Mouse (Mus musculus) stomach, postnatal 0 days (tissue): ENCODE data around the gene Alox12b. TPM values are rescaled to one million over a fixed set of nuclear protein-coding genes. Genes with fewer than 3 reads are reported as not detected.

Experiments
- ATAC-seq: fragments of 200-750 bp; cut with Nextera tagmentation; 2 replicates; pipeline ENCODE4 v1.8.0; 2017; ENCODE audit not compliant: low FRiP score, low TSS enrichment
- DNase-seq: peaks from one replicate; pipeline ENCODE4 v3.0.0-alpha.2; 2016; ENCODE audit warnings: low spot score
- H3K27ac ChIP-seq: fragments of 300-500 bp; sonication (generic); replicated peaks from 2 replicates; pipeline ENCODE4 v1.5.1; 2014; ENCODE audit warnings: mild to moderate bottlenecking, control low read depth
- H3K27me3 ChIP-seq: fragments of 300-500 bp; sonication (generic); 2 replicates; pipeline ENCODE4 v1.6.1; 2014; ENCODE audit warnings: low read length; ENCODE audit not compliant: control insufficient read depth, insufficient read depth
- H3K36me3 ChIP-seq: fragments of 300-500 bp; sonication (generic); 2 replicates; pipeline ENCODE4 v1.6.1; 2014; ENCODE audit warnings: low read length, mixed read lengths; ENCODE audit not compliant: control insufficient read depth, insufficient read depth
- H3K4me1 ChIP-seq: fragments of 300-500 bp; sonication (generic); replicated peaks from 2 replicates; pipeline ENCODE4 v1.6.1; 2014; ENCODE audit warnings: antibody characterized with exemption; ENCODE audit not compliant: control insufficient read depth, insufficient read depth
- H3K4me2 ChIP-seq: fragments of 300-500 bp; sonication (generic); replicated peaks from 2 replicates; pipeline ENCODE4 v1.6.1; 2014; ENCODE audit warnings: low read depth, mild to moderate bottlenecking, control low read depth, moderate library complexity
- H3K4me3 ChIP-seq: fragments of 300-500 bp; sonication (generic); 2 replicates; pipeline ENCODE4 v1.5.1; 2014; ENCODE audit warnings: low read depth, low read length, control low read depth
- H3K9ac ChIP-seq: fragments of 300-500 bp; sonication (generic); 2 replicates; pipeline ENCODE4 v1.6.1; 2014; ENCODE audit warnings: mild to moderate bottlenecking, low read length, control low read depth, mixed read lengths
- H3K9me3 ChIP-seq: fragments of 300-500 bp; sonication (generic); 2 replicates; pipeline ENCODE4 v1.6.1; 2016; ENCODE audit warnings: low read length; ENCODE audit not compliant: control insufficient read depth
- CTCF ChIP-seq: IDR thresholded peaks from 2 replicates; pipeline ENCODE4 v1.5.1; 2016; ENCODE audit warnings: antibody characterized with exemption, low read depth, mild to moderate bottlenecking, moderate library complexity
- EP300 ChIP-seq: optimal IDR thresholded peaks from 2 replicates; pipeline ENCODE3; 2016; ENCODE audit warnings: antibody characterized with exemption
- WGBS: fragments of 180-500 bp; shearing (Covaris S2); extraction: QIAGEN DNeasy Blood & Tissue Kit; methylation state at CpG from one replicate; pipeline ENCODE4 v1.1.7; 2014; 5-methylcytosine and 5-hydroxymethylcytosine counted together
- polyA plus RNA-seq: library from polyadenylated mRNA; unstranded; fragments of >200 nt; fragmentation: Nextera tagmentation; extraction: Ambion mirVana; gene quantifications from 2 replicates; pipeline ENCODE4 v1.2.1, GENCODE M21; 2015

The Alox12b gene
- polyA plus RNA-seq, 1 experiment from 2014 or later = 80.5 TPM

DNA sequence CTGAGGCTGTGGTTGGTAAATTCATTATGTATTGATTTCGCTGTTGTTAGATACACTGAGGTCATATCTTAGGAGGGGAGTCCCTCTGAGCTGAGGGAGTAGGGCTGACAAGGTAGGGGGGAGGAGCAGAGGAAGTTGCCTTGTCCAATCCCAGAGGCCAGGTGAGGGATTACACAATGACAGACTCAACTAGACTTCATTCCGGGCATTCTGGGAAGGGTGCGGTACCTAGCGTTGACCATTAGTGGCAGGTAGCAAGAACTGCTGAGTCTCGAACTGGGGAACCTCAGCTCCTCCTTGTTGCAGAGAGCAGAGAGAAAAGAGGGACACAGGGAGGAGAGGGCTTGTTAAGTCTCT is 23.2 kb upstream of the Alox12b start:
- ATAC-seq = peak; percentile 64

DNA sequence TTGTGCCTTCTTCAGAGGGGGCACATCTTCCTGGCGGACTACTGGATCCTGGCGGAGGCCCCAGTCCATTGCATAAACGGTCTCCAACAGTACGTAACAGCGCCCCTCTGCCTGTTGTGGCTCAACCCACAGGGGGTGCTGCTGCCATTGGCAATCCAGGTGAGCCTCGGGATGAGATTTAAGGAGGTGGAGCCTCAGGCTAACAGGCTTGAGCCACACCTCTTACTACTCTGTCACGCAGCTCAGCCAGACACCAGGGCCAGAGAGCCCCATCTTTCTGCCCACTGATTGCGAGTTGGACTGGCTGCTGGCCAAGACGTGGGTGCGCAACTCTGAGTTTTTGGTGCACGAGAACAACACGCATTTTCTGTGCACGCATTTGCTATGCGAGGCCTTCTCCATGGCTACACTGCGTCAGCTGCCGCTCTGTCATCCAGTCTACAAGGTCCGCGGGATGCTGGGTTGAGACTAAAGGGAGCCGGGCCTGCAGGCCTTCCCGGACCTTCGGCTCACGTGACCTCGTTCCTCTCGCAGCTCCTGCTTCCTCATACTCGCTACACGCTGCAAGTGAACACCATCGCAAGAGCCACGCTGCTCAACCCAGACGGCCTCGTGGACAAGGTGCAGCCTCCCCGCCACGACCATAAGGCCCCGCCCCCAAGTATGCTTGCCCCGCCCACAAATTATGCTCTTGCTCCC is 22.7 kb upstream of the Alox12b start:
- H3K4me1 ChIP-seq = peaks cover 4% of the 10 kb centered on the region; the same call in 1 of the 2 replicates
- peak overlapping the region; percentile 48 for H3K9ac ChIP-seq
- peak overlapping the region; percentile 45 for H3K4me3 ChIP-seq
- H3K27ac ChIP-seq = peak overlapping the region; percentile 63
- TF ChIP-seq CTCF (peak; percentile 77), EP300 (no peak)
- DNase-seq (peak; percentile 72), ATAC-seq (peak; percentile 82)
- H3K27me3 ChIP-seq = no peaks in the 10 kb centered on the region
- H3K4me2 ChIP-seq = peak overlapping the region; percentile 70
- WGBS = 3% methylated on average over 34 of the region's 34 CpGs
- H3K9me3 ChIP-seq = no peaks in the 10 kb centered on the region
- H3K36me3 ChIP-seq = no peaks in the 10 kb centered on the region

More for the DNA sequence above, 23.2 kb upstream of the Alox12b start:
- H3K4me1 ChIP-seq = peaks cover 4% of the 10 kb centered on the region; the same call in 1 of the 2 replicates
- DNase-seq = peak; percentile 58
- no peaks in the 10 kb centered on the region for H3K36me3 ChIP-seq
- H3K27ac ChIP-seq = peak overlapping the region; percentile 63; the same call in 1 of the 2 replicates
- no peak for TF ChIP-seq EP300
- TF ChIP-seq CTCF = no peak
- 31% methylated on average over 5 of the region's 5 CpGs for whole genome bisulfite sequencing
- H3K4me2 ChIP-seq = peak overlapping the region; percentile 70; the same call in 1 of the 2 replicates
- no peaks in the 10 kb centered on the region for H3K27me3 ChIP-seq
- H3K9ac ChIP-seq = peak overlapping the region; percentile 48
- peak overlapping the region; percentile 45 for H3K4me3 ChIP-seq
- no peaks in the 10 kb centered on the region for H3K9me3 ChIP-seq

DNA sequence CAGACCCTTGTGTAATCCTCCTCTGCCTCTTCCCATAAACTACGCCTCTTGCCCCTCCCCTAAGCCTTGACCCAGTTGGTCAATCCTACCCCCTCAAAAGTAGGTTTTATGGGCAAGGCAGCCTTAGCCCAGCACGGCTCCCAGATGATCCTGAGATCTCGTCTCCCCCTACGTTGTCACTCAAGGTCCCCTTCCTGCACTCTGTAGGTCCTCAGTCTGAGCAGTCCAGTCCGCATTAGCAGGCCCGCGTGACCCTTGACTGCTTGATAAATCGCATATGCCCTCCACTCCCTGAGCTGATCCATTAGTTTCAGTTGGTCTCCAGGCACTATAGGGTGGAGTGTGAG is 22.2 kb upstream of the Alox12b start:
- WGBS = 27% methylated on average over 8 of the region's 8 CpGs
- TF ChIP-seq CTCF (no peak), EP300 (no peak)
- Histone ChIP-seq H3K4me1 (peaks cover 4% of the 10 kb centered on the region; the same call in 1 of the 2 replicates), H3K9me3 (no peaks in the 10 kb centered on the region), H3K4me2 (peak overlapping the region; percentile 70), H3K36me3 (no peaks in the 10 kb centered on the region), H3K27me3 (no peaks in the 10 kb centered on the region), H3K4me3 (peak overlapping the region; percentile 45), H3K27ac (no peak overlapping the region), H3K9ac (peak overlapping the region; percentile 48; the same call in 1 of the 2 replicates)
- ATAC-seq (no peak), DNase-seq (no peak)

DNA sequence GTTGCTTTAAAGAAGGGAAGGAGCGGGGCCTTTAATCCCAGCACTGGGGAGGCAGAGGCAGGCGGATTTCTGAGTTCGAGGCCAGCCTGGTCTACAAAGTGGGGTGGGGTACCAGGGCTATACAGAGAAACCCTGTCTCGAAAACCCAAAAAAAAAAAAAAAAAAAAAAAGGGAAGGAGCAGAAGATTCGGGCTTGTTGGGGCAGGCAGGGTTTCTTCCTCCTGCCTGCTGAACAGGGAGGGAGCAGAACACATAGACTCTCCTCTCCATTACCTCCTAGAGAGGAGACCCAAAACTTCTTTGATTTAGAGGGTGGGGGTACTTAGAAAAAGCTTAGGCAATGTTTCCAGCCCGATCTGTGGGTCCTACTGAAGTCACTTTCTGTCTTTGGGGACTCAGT is 21.4 kb upstream of the Alox12b start:
- Histone ChIP-seq H3K9me3 (no peaks in the 10 kb centered on the region), H3K4me3 (no peak overlapping the region), H3K27ac (no peak overlapping the region), H3K4me2 (no peak overlapping the region), H3K9ac (no peak overlapping the region), H3K4me1 (peaks cover 4% of the 10 kb centered on the region; the same call in 1 of the 2 replicates), H3K27me3 (no peaks in the 10 kb centered on the region), H3K36me3 (no peaks in the 10 kb centered on the region)
- DNase-seq (no peak), ATAC-seq (no peak)
- 85% methylated on average over 6 of the region's 6 CpGs for whole genome bisulfite sequencing
- TF ChIP-seq CTCF = no peak
- TF ChIP-seq EP300 = no peak

DNA sequence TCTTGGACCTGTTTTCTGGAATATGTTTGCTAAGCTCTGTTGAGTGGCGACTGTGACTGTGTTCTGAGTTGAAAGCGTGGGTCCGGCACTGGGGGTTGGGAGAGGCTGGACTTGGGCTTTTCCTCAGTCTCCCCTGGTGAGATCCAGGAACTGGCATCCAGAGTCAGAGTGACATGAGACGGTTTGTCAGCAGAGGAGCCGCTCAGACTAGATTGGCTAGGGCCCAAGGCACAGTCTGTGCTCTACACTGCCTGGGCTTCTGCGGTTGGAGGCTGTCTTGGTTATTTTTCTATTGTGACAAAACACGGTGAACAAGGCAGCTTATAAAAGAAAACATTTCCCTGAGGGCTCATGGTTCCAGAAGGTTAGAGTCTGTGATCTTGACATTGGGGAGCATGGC is 9.2 kb upstream of the Alox12b start:
- Histone ChIP-seq H3K27ac (no peak overlapping the region), H3K9me3 (no peaks in the 10 kb centered on the region), H3K4me2 (no peak overlapping the region), H3K4me3 (no peak overlapping the region), H3K4me1 (no peaks in the 10 kb centered on the region), H3K36me3 (no peaks in the 10 kb centered on the region), H3K9ac (no peak overlapping the region), H3K27me3 (no peaks in the 10 kb centered on the region)
- no peak for ATAC-seq
- no peak for TF ChIP-seq CTCF
- no peak for TF ChIP-seq EP300
- 63% methylated on average over 7 of the region's 7 CpGs for WGBS
- DNase-seq = no peak

DNA sequence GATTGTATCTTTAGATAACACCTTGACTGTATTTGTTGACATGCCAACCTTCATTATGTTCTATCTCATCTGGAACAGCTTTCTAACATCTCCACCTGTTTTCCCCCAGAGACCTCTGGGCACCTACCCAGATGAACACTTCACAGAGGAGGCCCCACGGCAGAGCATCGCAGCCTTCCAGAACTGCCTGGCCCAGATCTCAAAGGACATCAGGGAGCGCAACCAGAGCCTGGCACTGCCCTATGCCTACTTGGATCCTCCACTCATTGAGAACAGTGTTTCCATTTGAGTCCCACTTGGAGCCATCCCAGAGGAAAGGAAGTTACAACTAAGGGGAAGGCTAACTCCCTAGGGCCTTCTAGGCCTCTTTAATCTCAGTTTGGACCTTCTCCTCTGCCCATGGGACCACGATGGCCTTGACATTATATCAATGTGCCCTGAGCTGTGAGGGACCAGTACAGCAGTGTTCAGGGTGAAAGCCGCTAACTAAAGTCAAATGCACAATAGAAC is 8.3 kb upstream of the Alox12b start:
- WGBS = 89% methylated on average over 5 of the region's 5 CpGs
- Histone ChIP-seq H3K4me2 (no peak overlapping the region), H3K27ac (no peak overlapping the region), H3K4me3 (no peak overlapping the region), H3K36me3 (no peaks in the 10 kb centered on the region), H3K9ac (no peak overlapping the region), H3K27me3 (no peaks in the 10 kb centered on the region), H3K4me1 (no peaks in the 10 kb centered on the region), H3K9me3 (no peaks in the 10 kb centered on the region)
- DNase-seq (no peak), ATAC-seq (no peak)
- TF ChIP-seq EP300 = no peak
- no peak for TF ChIP-seq CTCF
